Mouse (Mus musculus) neural tube, embryonic 15.5 days (tissue): ENCODE measurements around the gene Gabrg3. TPM values are rescaled to one million over a fixed set of nuclear protein-coding genes. Genes with fewer than 3 reads are reported as not detected.
"Not testable (repeated sequence)": the region's sequence is repeated elsewhere in the genome, so short reads cannot be mapped to it uniquely, and the experiment has no call there.

Experiments
- ATAC-seq: fragments of 200-750 bp; cut with Nextera tagmentation; 2 replicates; pipeline ENCODE4 v1.8.0; 2017; ENCODE audit warnings: mild to moderate bottlenecking, moderate TSS enrichment, moderate library complexity; ENCODE audit not compliant: low FRiP score
- H3K27ac ChIP-seq: fragments of 300-500 bp; sonication (generic); replicated peaks from 2 replicates; pipeline ENCODE4 v1.5.1; 2015; ENCODE audit warnings: mild to moderate bottlenecking, inconsistent platforms
- H3K27me3 ChIP-seq: fragments of 300-500 bp; sonication (generic); replicated peaks from 2 replicates; pipeline ENCODE4 v1.6.1; 2015; ENCODE audit warnings: inconsistent platforms
- H3K36me3 ChIP-seq: fragments of 300-500 bp; sonication (generic); 2 replicates; pipeline ENCODE4 v1.6.1; 2015; ENCODE audit warnings: inconsistent platforms
- H3K4me1 ChIP-seq: fragments of 300-500 bp; sonication (generic); 2 replicates; pipeline ENCODE4 v1.6.1; 2015; ENCODE audit warnings: inconsistent platforms
- H3K4me2 ChIP-seq: fragments of 300-500 bp; sonication (generic); 2 replicates; pipeline ENCODE4 v1.6.1; 2015; ENCODE audit warnings: inconsistent platforms, mild to moderate bottlenecking, moderate library complexity
- H3K4me3 ChIP-seq: fragments of 300-500 bp; sonication (generic); replicated peaks from 2 replicates; pipeline ENCODE4 v1.5.1; 2015; ENCODE audit warnings: mild to moderate bottlenecking, inconsistent platforms
- H3K9ac ChIP-seq: fragments of 300-500 bp; sonication (generic); replicated peaks from 2 replicates; pipeline ENCODE4 v1.6.1; 2015; ENCODE audit warnings: mild to moderate bottlenecking, inconsistent platforms
- H3K9me3 ChIP-seq: fragments of 300-500 bp; sonication (generic); replicated peaks from 2 replicates; pipeline ENCODE4 v1.6.1; 2016; ENCODE audit warnings: inconsistent platforms
- WGBS: fragments of 180-500 bp; shearing (Covaris S2); methylation state at CpG from one replicate; pipeline ENCODE4 v1.1.7; 2015; ENCODE audit warnings: mixed read lengths; 5-methylcytosine and 5-hydroxymethylcytosine counted together
- polyA plus RNA-seq: library from polyadenylated mRNA; unstranded; fragments of >200 nt; fragmentation: Nextera tagmentation; extraction: Ambion mirVana; gene quantifications from 2 replicates; pipeline ENCODE4 v1.2.1, GENCODE M21; 2015

Gene Gabrg3
- polyA plus RNA-seq, 1 experiment from 2014 or later = 12.3 TPM

DNA sequence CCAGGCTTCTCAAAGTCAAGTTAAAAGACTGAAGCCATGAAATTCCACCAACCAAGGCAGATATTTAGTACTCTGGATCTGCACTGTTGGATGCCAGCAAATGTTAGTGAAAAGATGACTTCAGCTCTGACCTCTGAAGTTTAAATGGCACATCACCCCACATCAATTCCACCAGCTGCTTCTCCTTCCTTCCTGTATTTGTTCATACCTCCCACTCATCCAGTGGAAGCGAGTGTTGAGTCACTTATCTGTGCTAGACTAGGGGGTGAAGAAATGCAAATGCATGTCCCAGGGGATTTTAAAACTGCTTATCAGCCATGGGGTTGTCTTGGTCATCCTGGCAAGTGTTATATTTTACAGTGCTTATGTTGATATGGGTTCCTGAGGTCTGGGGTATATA, 79.7 kb downstream of the Gabrg3 start:
- Histone ChIP-seq H3K4me1 (no peaks in the 10 kb centered on the region), H3K27ac (no peak overlapping the region), H3K4me2 (no peak overlapping the region), H3K4me3 (no peak overlapping the region), H3K9me3 (no peaks in the 10 kb centered on the region), H3K9ac (no peak overlapping the region), H3K27me3 (no peaks in the 10 kb centered on the region), H3K36me3 (no peaks in the 10 kb centered on the region)
- WGBS = 76% methylated on average over 1 of the region's 1 CpGs
- ATAC-seq = no peak

DNA sequence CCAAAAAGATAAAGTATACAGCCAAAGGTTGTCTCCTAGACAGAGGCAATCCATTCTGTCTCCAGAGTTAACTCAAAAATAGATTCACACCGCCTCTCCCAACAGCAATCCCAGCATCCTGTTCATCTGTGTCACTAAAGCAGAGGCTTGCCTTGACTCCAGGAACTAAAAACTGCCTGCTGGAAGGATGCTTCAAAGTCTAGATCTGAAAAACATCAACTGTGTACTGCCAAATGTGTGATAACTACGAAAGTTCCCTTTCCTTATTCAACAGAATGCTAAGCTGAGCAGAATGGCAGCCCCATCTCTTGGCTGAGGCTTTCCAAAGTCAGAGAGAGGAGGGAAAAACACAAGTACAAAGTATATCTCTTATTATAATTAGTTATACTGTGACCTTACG, 90.3 kb downstream of the Gabrg3 start:
- no peaks in the 10 kb centered on the region for H3K9me3 ChIP-seq
- no peak overlapping the region for H3K4me2 ChIP-seq
- no peak overlapping the region for H3K4me3 ChIP-seq
- H3K27me3 ChIP-seq = no peaks in the 10 kb centered on the region
- no peak for ATAC-seq
- no peak overlapping the region for H3K27ac ChIP-seq
- 88% methylated on average over 3 of the region's 3 CpGs for WGBS
- no peak overlapping the region for H3K9ac ChIP-seq
- no peaks in the 10 kb centered on the region for H3K4me1 ChIP-seq
- H3K36me3 ChIP-seq = no peaks in the 10 kb centered on the region

DNA sequence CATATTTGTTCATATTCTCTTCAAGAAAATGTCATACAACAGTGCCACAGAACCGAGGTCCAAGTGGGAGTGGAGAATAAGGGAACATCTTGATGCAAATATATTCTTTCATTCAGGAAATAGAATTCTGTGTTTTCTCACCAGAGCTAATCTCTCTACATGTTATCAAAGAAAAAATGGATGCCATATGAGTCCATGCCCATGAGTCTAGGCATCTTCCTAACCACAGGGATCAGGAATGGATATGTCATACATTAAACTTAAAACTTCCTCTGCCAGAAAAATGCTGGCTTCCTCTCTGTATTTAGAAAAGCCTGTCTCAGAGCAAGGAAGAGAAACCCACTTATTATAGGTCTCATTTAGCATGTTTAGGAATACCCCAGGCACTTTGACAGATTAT, 92.9 kb downstream of the Gabrg3 start:
- Histone ChIP-seq H3K4me2 (no peak overlapping the region), H3K4me3 (no peak overlapping the region), H3K27ac (no peak overlapping the region), H3K9me3 (no peaks in the 10 kb centered on the region), H3K9ac (no peak overlapping the region), H3K4me1 (no peaks in the 10 kb centered on the region), H3K27me3 (no peaks in the 10 kb centered on the region), H3K36me3 (no peaks in the 10 kb centered on the region)
- no peak for ATAC-seq
- 88% methylated on average over 1 of the region's 1 CpGs for WGBS

DNA sequence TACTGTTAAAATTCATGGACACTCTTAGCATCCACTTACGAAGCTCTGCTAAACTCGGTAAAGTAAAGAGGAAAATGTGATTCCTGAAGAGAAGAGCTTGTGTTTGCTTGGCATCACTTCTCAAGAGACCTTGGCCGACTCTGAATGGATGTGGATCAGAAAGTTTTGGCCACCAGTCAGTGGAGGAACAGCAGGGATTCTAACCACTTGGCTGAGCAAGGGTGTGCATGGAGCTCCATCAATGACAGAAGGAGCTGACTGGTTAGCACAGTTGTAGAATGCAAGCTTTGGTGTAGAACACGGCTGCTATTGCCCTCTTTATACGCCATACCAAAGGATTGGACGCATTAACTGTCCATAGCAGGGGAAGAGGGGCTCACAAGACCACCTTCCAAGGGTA, 93.4 kb downstream of the Gabrg3 start:
- H3K27me3 ChIP-seq = no peaks in the 10 kb centered on the region
- no peaks in the 10 kb centered on the region for H3K36me3 ChIP-seq
- H3K4me3 ChIP-seq = no peak overlapping the region
- H3K27ac ChIP-seq = no peak overlapping the region
- H3K4me2 ChIP-seq = no peak overlapping the region
- H3K9ac ChIP-seq = no peak overlapping the region
- no peaks in the 10 kb centered on the region for H3K4me1 ChIP-seq
- WGBS = 91% methylated on average over 6 of the region's 6 CpGs
- H3K9me3 ChIP-seq = no peaks in the 10 kb centered on the region
- ATAC-seq = no peak

GRCm38 (mm10) chr7:57283186-57283585, 103.8 kb downstream of the Gabrg3 start:
- Histone ChIP-seq H3K9me3 (no peaks in the 10 kb centered on the region), H3K4me3 (no peak overlapping the region), H3K27ac (no peak overlapping the region), H3K27me3 (no peaks in the 10 kb centered on the region), H3K4me1 (no peaks in the 10 kb centered on the region), H3K9ac (no peak overlapping the region), H3K36me3 (no peaks in the 10 kb centered on the region), H3K4me2 (no peak overlapping the region)
- no peak for ATAC-seq
- WGBS = 84% methylated on average over 6 of the region's 6 CpGs

DNA sequence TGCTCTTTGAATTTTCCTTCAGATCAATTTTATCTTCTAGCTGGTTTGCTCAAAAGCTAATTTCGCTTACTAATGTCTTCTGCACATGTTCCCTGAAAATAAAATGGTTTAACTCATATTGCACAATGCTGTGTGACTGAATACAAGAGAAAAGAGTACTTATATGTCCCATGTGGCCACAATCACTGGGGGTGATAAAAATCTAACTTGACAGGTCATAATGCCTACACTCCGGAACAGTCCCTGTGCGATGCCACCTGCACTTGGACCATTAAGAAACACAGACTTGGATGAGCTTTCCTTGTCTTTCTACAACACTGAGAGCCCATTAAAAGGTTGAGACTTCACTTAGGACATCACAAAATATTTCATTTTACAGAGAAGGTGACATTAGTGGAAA, 108.1 kb downstream of the Gabrg3 start:
- no peaks in the 10 kb centered on the region for H3K9me3 ChIP-seq
- ATAC-seq = no peak
- no peak overlapping the region for H3K4me3 ChIP-seq
- no peak overlapping the region for H3K27ac ChIP-seq
- 79% methylated on average over 3 of the region's 3 CpGs for WGBS
- no peaks in the 10 kb centered on the region for H3K27me3 ChIP-seq
- H3K36me3 ChIP-seq = no peaks in the 10 kb centered on the region
- H3K4me1 ChIP-seq = no peaks in the 10 kb centered on the region
- H3K9ac ChIP-seq = no peak overlapping the region
- H3K4me2 ChIP-seq = no peak overlapping the region

DNA sequence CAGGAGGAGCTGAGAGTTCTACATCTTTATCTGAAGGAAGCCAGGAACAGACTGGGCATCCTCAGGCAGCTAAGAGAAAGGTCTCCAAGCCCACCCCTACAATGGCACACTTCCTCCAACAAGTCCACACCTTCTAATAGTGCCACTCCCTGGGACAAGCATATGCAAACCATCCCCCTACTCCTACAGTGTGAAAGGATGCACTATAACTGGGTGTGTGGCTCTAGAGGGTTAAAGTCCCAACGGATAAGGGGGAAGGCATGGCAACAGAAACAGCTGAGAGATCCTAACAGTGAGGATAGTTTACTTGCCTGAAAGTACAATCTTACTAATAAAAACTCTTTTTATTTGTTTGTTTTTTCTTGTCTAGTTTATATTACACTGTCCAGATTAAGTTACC, 126.8 kb downstream of the Gabrg3 start:
- no peak overlapping the region for H3K4me2 ChIP-seq
- H3K4me1 ChIP-seq = no peaks in the 10 kb centered on the region
- H3K4me3 ChIP-seq = no peak overlapping the region
- no peak overlapping the region for H3K27ac ChIP-seq
- H3K9ac ChIP-seq = no peak overlapping the region
- 79% methylated on average over 1 of the region's 1 CpGs for WGBS
- no peaks in the 10 kb centered on the region for H3K36me3 ChIP-seq
- no peaks in the 10 kb centered on the region for H3K27me3 ChIP-seq
- no peak for ATAC-seq
- H3K9me3 ChIP-seq = no peaks in the 10 kb centered on the region

- no peaks in the 10 kb centered on the region for H3K4me1 ChIP-seq
- H3K9me3 ChIP-seq = no peaks in the 10 kb centered on the region
- ATAC-seq = no peak
- H3K9ac ChIP-seq = no peak overlapping the region
- no peak overlapping the region for H3K4me3 ChIP-seq
- no peaks in the 10 kb centered on the region for H3K27me3 ChIP-seq
- no peaks in the 10 kb centered on the region for H3K36me3 ChIP-seq
- H3K4me2 ChIP-seq = no peak overlapping the region
- WGBS = 86% methylated on average over 5 of the region's 5 CpGs
- no peak overlapping the region for H3K27ac ChIP-seq
These were observed 128.0 kb downstream of the Gabrg3 start for GRCm38 (mm10) chr7:57258893-57259574.

DNA sequence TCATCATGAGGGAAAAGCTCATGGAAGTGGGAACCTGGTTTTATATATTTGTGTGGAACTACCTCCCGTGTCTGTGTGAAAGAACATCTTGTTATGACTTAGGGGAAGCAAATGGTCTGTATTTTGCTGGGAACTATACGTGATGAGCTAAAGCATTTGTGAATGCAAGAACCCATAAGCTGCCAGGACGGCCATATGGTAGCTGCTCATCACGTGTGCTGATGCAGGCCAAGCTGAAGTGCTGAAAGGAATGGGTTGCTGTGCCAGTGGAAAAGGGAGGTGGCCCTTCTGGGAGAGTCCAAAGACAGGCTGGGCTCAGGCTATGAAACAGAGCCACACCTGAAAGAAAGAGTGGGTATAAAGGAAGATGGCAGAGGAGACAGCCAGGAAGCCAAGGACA, 143.0 kb downstream of the Gabrg3 start:
- H3K36me3 ChIP-seq = no peaks in the 10 kb centered on the region
- no peaks in the 10 kb centered on the region for H3K4me1 ChIP-seq
- H3K27ac ChIP-seq = no peak overlapping the region
- H3K4me2 ChIP-seq = no peak overlapping the region
- H3K4me3 ChIP-seq = no peak overlapping the region
- no peak for ATAC-seq
- no peaks in the 10 kb centered on the region for H3K9me3 ChIP-seq
- no peaks in the 10 kb centered on the region for H3K27me3 ChIP-seq
- H3K9ac ChIP-seq = no peak overlapping the region
- WGBS = 92% methylated on average over 4 of the region's 4 CpGs

GRCm38 (mm10) chr7:57214119-57214518, 172.9 kb downstream of the Gabrg3 start:
- no peak for ATAC-seq
- H3K4me3 ChIP-seq = no peak overlapping the region
- no peaks in the 10 kb centered on the region for H3K4me1 ChIP-seq
- H3K36me3 ChIP-seq = no peaks in the 10 kb centered on the region
- H3K27ac ChIP-seq = no peak overlapping the region
- H3K4me2 ChIP-seq = no peak overlapping the region
- 88% methylated on average over 1 of the region's 1 CpGs for WGBS
- no peaks in the 10 kb centered on the region for H3K9me3 ChIP-seq
- no peaks in the 10 kb centered on the region for H3K27me3 ChIP-seq
- no peak overlapping the region for H3K9ac ChIP-seq

- Histone ChIP-seq H3K9me3 (no peaks in the 10 kb centered on the region), H3K4me1 (no peaks in the 10 kb centered on the region), H3K9ac (no peak overlapping the region), H3K4me2 (no peak overlapping the region), H3K4me3 (no peak overlapping the region), H3K36me3 (no peaks in the 10 kb centered on the region), H3K27ac (no peak overlapping the region), H3K27me3 (no peaks in the 10 kb centered on the region)
- 81% methylated on average over 1 of the region's 1 CpGs for WGBS
- no peak for ATAC-seq
These were observed 201.0 kb downstream of the Gabrg3 start for GRCm38 (mm10) chr7:57186015-57186414.

DNA sequence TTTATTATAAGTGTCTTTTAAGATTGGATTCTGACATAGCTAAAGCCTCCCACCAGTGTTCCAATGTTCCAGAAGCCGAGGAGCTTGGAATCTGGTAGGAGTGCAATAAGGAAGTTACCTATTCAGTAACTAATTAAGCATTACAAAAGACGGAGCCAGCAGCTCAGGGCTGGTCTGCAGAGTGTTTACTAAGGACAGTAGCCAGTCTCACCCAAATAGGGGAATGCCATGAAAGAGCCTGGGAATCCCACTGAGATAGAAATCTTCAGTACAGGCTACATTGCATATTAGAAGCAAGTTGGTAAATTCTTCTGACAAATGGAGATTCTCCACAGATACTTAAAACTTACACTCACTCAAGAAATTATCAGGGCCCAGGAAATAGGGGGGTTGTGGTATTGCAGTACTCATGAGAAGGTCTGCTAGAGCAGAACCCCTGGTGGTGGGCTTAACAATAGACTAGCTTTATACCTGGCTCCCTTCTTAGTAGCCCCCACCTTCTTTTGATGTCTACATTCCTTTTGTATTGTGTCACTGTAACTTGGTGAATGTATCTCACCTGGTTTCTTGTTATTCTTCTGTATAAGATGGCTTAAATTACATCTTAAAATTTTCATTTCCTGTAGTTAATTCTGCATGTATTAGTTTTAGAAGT, 211.0 kb downstream of the Gabrg3 start:
- H3K9ac ChIP-seq, H3K27me3 ChIP-seq, H3K36me3 ChIP-seq, ATAC-seq, H3K4me1 ChIP-seq, H3K27ac ChIP-seq, H3K9me3 ChIP-seq, H3K4me3 ChIP-seq, H3K4me2 ChIP-seq: not testable (repeated sequence)
- 41% methylated on average over 2 of the region's 2 CpGs for whole genome bisulfite sequencing
